Mouse (Mus musculus) small intestine, adult 2 months (tissue): Measurements from ENCODE around the gene Glcci1.

Source experiments
- CTCF ChIP-seq: fragments of 200-500 bp; IDR thresholded peaks from 2 replicates; pipeline ENCODE4 v1.5.1; 2012; ENCODE audit warnings: low read depth, mild to moderate bottlenecking, control low read depth, inconsistent platforms, low read length, moderate library complexity, mixed read lengths; ENCODE audit not compliant: insufficient replicate concordance, insufficient read length; ENCODE audit errors: extremely low read depth
- POLR2A ChIP-seq: fragments of 200-500 bp; IDR thresholded peaks from 2 replicates; pipeline ENCODE4 v1.6.1; 2012; ENCODE audit warnings: low read depth, mild to moderate bottlenecking, control low read depth, inconsistent platforms, low read length, moderate library complexity

GRCm38 (mm10) chr6:8492248-8492647 lies 17.2 kb upstream of the Glcci1 start:
- TF ChIP-seq POLR2A: no peak
- no peak for TF ChIP-seq CTCF
